In genomic region chr3:126611624-126612023, GRCm38 (mm10) we compare ENCODE assay signal across 13 mouse cellular contexts. TPM values are rescaled to one million over a fixed set of nuclear protein-coding genes. Genes with fewer than 3 reads are reported as not detected.
DNase-seq lines count a peak whose midpoint lies in the region; ATAC-seq and TF ChIP-seq lines count a peak whose summit lies in the region.
"Had no signal": no experiment of that assay in that cellular context is flagged by ENCODE, and none has a peak within 500 bp of the region (broad histone marks: within the 10 kb centered on the region; RNA-seq: fewer than 3 reads in every experiment).

No protein-coding gene starts in this region.

- no peak for TF ChIP-seq RAD21 in MEL (IDR thresholded peaks at IDR 0.05; ENCODE audit: low read depth, low read length)

- no peaks in the 10 kb centered on the region for H3K27me3 ChIP-seq in heart, postnatal 0 days (ENCODE audit: control insufficient read depth, insufficient read depth, low read length)
- no peaks in the 10 kb centered on the region for H3K27me3 ChIP-seq in MEL (ENCODE audit: control insufficient read depth in 1 of 2, insufficient read depth in 2 of 2, low read length in 2 of 2)
- no peaks in the 10 kb centered on the region for H3K27me3 ChIP-seq in liver, postnatal 0 days (ENCODE audit: insufficient read depth, low read length)
- H3K27me3 ChIP-seq: embryonic facial prominence, embryonic 12.5 days; hindbrain, embryonic 12.5 days; neural tube, embryonic 12.5 days had no signal

- WGBS in heart, postnatal 0 days: 4% methylated on average over 7 of the region's 7 CpGs
- WGBS in liver, postnatal 0 days (ENCODE audit: insufficient replicate concordance): 16% methylated on average over 7 of the region's 7 CpGs

- H3K9me3 ChIP-seq in heart, postnatal 0 days (replicated peaks; ENCODE audit: control insufficient read depth, low read length): no peaks in the 10 kb centered on the region
- no peaks in the 10 kb centered on the region for H3K9me3 ChIP-seq in MEL (replicated peaks; ENCODE audit: insufficient read depth, low read length)
- H3K9me3 ChIP-seq in liver, postnatal 0 days (ENCODE audit: low read length): no peaks in the 10 kb centered on the region
- H3K9me3 ChIP-seq: embryonic facial prominence, embryonic 12.5 days; hindbrain, embryonic 12.5 days; neural tube, embryonic 12.5 days had no signal

- H3K79me2 ChIP-seq in MEL (ENCODE audit: control insufficient read depth, insufficient read depth, low read length, poor library complexity): no peaks in the 10 kb centered on the region

- peak overlapping the region; percentile 59 for H3K27ac ChIP-seq in heart, postnatal 0 days (ENCODE audit: low read depth)
- no peak overlapping the region for H3K27ac ChIP-seq in MEL (ENCODE audit: control insufficient read depth, low read depth, low read length)
- H3K27ac ChIP-seq in liver, postnatal 0 days (ENCODE audit: low read depth): 0 out of 2 replicates have a peak overlapping the region, but pooled peaks have one; percentile 16
- H3K27ac ChIP-seq: embryonic facial prominence, embryonic 12.5 days; hindbrain, embryonic 12.5 days; neural tube, embryonic 12.5 days had no signal

- peaks cover 54% of the 10 kb centered on the region for H3K4me1 ChIP-seq in heart, postnatal 0 days (ENCODE audit: control insufficient read depth, insufficient read depth)
- H3K4me1 ChIP-seq in MEL (ENCODE audit: control insufficient read depth in 1 of 2, insufficient read depth in 2 of 2, low read length in 2 of 2): peaks cover 0 to 6% of the 10 kb centered on the region in 2 experiments; a peak in 1 of 4 replicates
- H3K4me1 ChIP-seq in liver, postnatal 0 days (ENCODE audit: insufficient read depth): peaks cover 9% of the 10 kb centered on the region; the same call in 1 of the 2 replicates
- H3K4me1 ChIP-seq: embryonic facial prominence, embryonic 12.5 days; hindbrain, embryonic 12.5 days had no signal

- peak overlapping the region; percentile 7 for H3K4me3 ChIP-seq in heart, postnatal 0 days (ENCODE audit: low read depth, low read length)
- no peak overlapping the region for H3K4me3 ChIP-seq in MEL (ENCODE audit: control insufficient read depth in 1 of 2, insufficient read depth in 1 of 2, low read depth in 2 of 2, low read length in 2 of 2)
- no peak overlapping the region for H3K4me3 ChIP-seq in liver, postnatal 0 days (ENCODE audit: low read depth, low read length)
- H3K4me3 ChIP-seq: embryonic facial prominence, embryonic 12.5 days; hindbrain, embryonic 12.5 days; neural tube, embryonic 12.5 days had no signal

- ATAC-seq in heart, postnatal 0 days (ENCODE audit: insufficient read depth, low read depth): no peak
- ATAC-seq in liver, postnatal 0 days: no peak
- no peak for ATAC-seq in cerebellum, adult (ENCODE audit: insufficient number of reproducible peaks, low FRiP score, low TSS enrichment)
- ATAC-seq: forebrain, postnatal 0 days had no signal

- no peak for DNase-seq in heart, postnatal 0 days (ENCODE audit: low spot score)
- no peak for DNase-seq in heart, adult 18-20 months
- DNase-seq in 416B (ENCODE audit: low read depth): peak; percentile 25
- DNase-seq in MEL (ENCODE audit: low read depth, low spot score): peak; percentile 16
- no peak for DNase-seq in liver, postnatal 0 days
- DNase-seq in cerebellum, postnatal 25 days: no peak
- DNase-seq: forebrain, postnatal 0 days; right cerebral cortex, postnatal 25 days; thymus, postnatal 25 days had no signal

- no peak for TF ChIP-seq POLR2A in MEL (IDR thresholded peaks at IDR 0.05; ENCODE audit: control insufficient read depth in 1 of 2, insufficient read depth in 1 of 2, low read depth in 1 of 2, low read length in 2 of 2, poor library complexity in 1 of 2)

- 0 out of 2 replicates have a peak overlapping the region, but pooled peaks have one; percentile 5 for H3K9ac ChIP-seq in heart, postnatal 0 days (replicated peaks; ENCODE audit: low read depth, low read length)
- H3K9ac ChIP-seq in MEL (ENCODE audit: control insufficient read depth, low read depth, low read length, poor library complexity, severe bottlenecking): no peak overlapping the region
- no peak overlapping the region for H3K9ac ChIP-seq in liver, postnatal 0 days (replicated peaks)
- H3K9ac ChIP-seq: embryonic facial prominence, embryonic 12.5 days; forebrain, postnatal 0 days; hindbrain, embryonic 12.5 days; neural tube, embryonic 12.5 days had no signal

- peaks cover 5% of the 10 kb centered on the region; the same call in 1 of the 2 replicates for H3K36me3 ChIP-seq in heart, postnatal 0 days (replicated peaks; ENCODE audit: control insufficient read depth, insufficient read depth, low read length)
- peaks cover 0 to 9% of the 10 kb centered on the region in 2 experiments; a peak in 2 of 4 replicates for H3K36me3 ChIP-seq in MEL (ENCODE audit: control insufficient read depth in 1 of 2, insufficient read depth in 2 of 2, low read length in 2 of 2)
- no peaks in the 10 kb centered on the region for H3K36me3 ChIP-seq in liver, postnatal 0 days (replicated peaks; ENCODE audit: insufficient read depth, low read length)
- H3K36me3 ChIP-seq: embryonic facial prominence, embryonic 12.5 days; hindbrain, embryonic 12.5 days; neural tube, embryonic 12.5 days had no signal

- no peak for TF ChIP-seq EP300 in heart, postnatal 0 days (IDR thresholded peaks at IDR 0.05; ENCODE audit: low read depth)
- TF ChIP-seq EP300 in MEL (IDR thresholded peaks at IDR 0.05; ENCODE audit: low read depth in 1 of 2, low read length in 2 of 2): peak; percentile 43 to 62; a peak in 3 of 4 replicates
- no peak for TF ChIP-seq EP300 in liver, postnatal 0 days (IDR thresholded peaks at IDR 0.05; ENCODE audit: low read depth)

- H3K4me2 ChIP-seq in heart, postnatal 0 days (ENCODE audit: low read depth, low read length): peak overlapping the region; percentile 42
- H3K4me2 ChIP-seq in liver, postnatal 0 days (ENCODE audit: low read depth, low read length): peak overlapping the region; percentile 35; the same call in 1 of the 2 replicates
- H3K4me2 ChIP-seq: embryonic facial prominence, embryonic 12.5 days; hindbrain, embryonic 12.5 days; neural tube, embryonic 12.5 days had no signal

- TF ChIP-seq CTCF in heart, postnatal 0 days (IDR thresholded peaks at IDR 0.05; ENCODE audit: low read depth): no peak
- no peak for TF ChIP-seq CTCF in MEL (IDR thresholded peaks at IDR 0.05 in 2 of 3, conservative IDR thresholded peaks at IDR 0.05 in 1 of 3; ENCODE audit: control insufficient read depth in 1 of 3, insufficient read depth in 1 of 3, low read depth in 2 of 3, low read length in 3 of 3, poor library complexity in 1 of 3, severe bottlenecking in 1 of 3)
- TF ChIP-seq CTCF in liver, postnatal 0 days (IDR thresholded peaks at IDR 0.05; ENCODE audit: low read depth): no peak

TF ChIP-seq in MEL, 35 proteins besides CTCF, POLR2A, EP300 and RAD21:
- TF ChIP-seq ETS1 (IDR thresholded peaks at IDR 0.05; ENCODE audit: low read depth, low read length) (0 out of 2 replicates have a peak, but pooled peaks have one; percentile 13), NRF1 (IDR thresholded peaks at IDR 0.05; ENCODE audit: insufficient read depth, low read depth, low read length, poor library complexity, severe bottlenecking) (no peak), MYB (IDR thresholded peaks at IDR 0.05; ENCODE audit: low read depth, low read length) (no peak), POLR2AphosphoS5 (IDR thresholded peaks at IDR 0.05; ENCODE audit: borderline replicate concordance, low read depth, low read length) (no peak), TAL1 (IDR thresholded peaks at IDR 0.05; ENCODE audit: low read length) (no peak), RCOR1 (IDR thresholded peaks at IDR 0.05; ENCODE audit: low read depth, low read length) (peak; percentile 74), BHLHE40 (IDR thresholded peaks at IDR 0.05; ENCODE audit: borderline replicate concordance, low read depth, low read length) (no peak), UBTF (IDR thresholded peaks at IDR 0.05; ENCODE audit: borderline replicate concordance, insufficient read depth, low read depth, low read length) (no peak), MYC (IDR thresholded peaks at IDR 0.05; ENCODE audit: low read depth, low read length) (no peak), MEF2A (IDR thresholded peaks at IDR 0.05; ENCODE audit: extremely low read depth, insufficient replicate concordance, low read depth, low read length, poor library complexity, severe bottlenecking) (no peak), GATA1 (IDR thresholded peaks at IDR 0.05; ENCODE audit: low read depth, low read length) (peak; percentile 53), TCF12 (IDR thresholded peaks at IDR 0.05; ENCODE audit: low read depth, low read length) (0 out of 2 replicates have a peak, but pooled peaks have one; percentile 34), ZMIZ1 (IDR thresholded peaks at IDR 0.05; ENCODE audit: low read depth, low read length) (no peak)

RNA-seq across cellular contexts. Expression of gene Camk2d, which starts 15.5 kb away (rescaled TPM):
- total RNA-seq in heart, postnatal 0 days (2014; rRNA removed; ENCODE audit: low replicate concordance): 191 and 217 TPM in 2 replicates
- polyA plus RNA-seq in heart, postnatal 0 days (2015; fragmentation: Nextera tagmentation; extraction: Ambion mirVana): 96.2 and 109 TPM in 2 replicates
- 100 to 1,000 TPM; 132 to 135 TPM for total RNA-seq in heart, adult 18-20 months (2021)
- 0.35 TPM in 1 of 2 replicates, not detected in the other for total RNA-seq in MEL (2012; rRNA removed)
- under 1 TPM in 1 of 2 experiments, not detected in 1; 0.07 TPM for polyA plus RNA-seq in MEL (2012; ENCODE audit: insufficient read depth in 1 of 2, insufficient read length in 2 of 2, low read depth in 1 of 2, low replicate concordance in 2 of 2, missing spikeins in 1 of 2)
- polyA plus RNA-seq in liver, postnatal 0 days (2015; fragmentation: Nextera tagmentation; extraction: Ambion mirVana): 6.9 and 7.4 TPM in 2 replicates

Comparison
In these comparisons a context has a peak if more than half of its experiments do, and no peak if none do; other contexts are left out.
1. DNase-seq: peak in 416B (single experiment) and MEL (single experiment); none in heart, postnatal 0 days (single experiment), heart, adult 18-20 months (0 of 2), liver, postnatal 0 days (single experiment) and cerebellum, postnatal 25 days (0 of 2).
2. RNA of gene Camk2d, which starts 15.5 kb away (total RNA-seq): 191 to 217 TPM in heart, postnatal 0 days and 132 to 135 TPM in heart, adult 18-20 months; 0.35 TPM in MEL; every median in the first group is over 10 times any median in the second.